ENCODE assay signal across 24 mouse cellular contexts in genomic region chr6:53570906-53571305, GRCm38 (mm10).
DNase-seq lines count a peak whose midpoint lies in the region; ATAC-seq and TF ChIP-seq lines count a peak whose summit lies in the region.
"Had no signal": no experiment of that assay in that cellular context is flagged by ENCODE, and none has a peak within 500 bp of the region (broad histone marks: within the 10 kb centered on the region; RNA-seq: fewer than 3 reads in every experiment).

No protein-coding gene starts in this region.

- no peaks in the 10 kb centered on the region for H3K36me3 ChIP-seq in heart, embryonic 11.5 days (ENCODE audit: control insufficient read depth, insufficient read depth, low read length)
- no peaks in the 10 kb centered on the region for H3K36me3 ChIP-seq in limb, embryonic 13.5 days
- H3K36me3 ChIP-seq in limb, embryonic 10.5 days = no peaks in the 10 kb centered on the region
- no peaks in the 10 kb centered on the region for H3K36me3 ChIP-seq in embryonic facial prominence, embryonic 10.5 days (replicated peaks)
- H3K36me3 ChIP-seq in lung, postnatal 0 days (ENCODE audit: insufficient read depth, low read length) = no peaks in the 10 kb centered on the region
- H3K36me3 ChIP-seq: embryonic facial prominence, embryonic 12.5 days; embryonic facial prominence, embryonic 15.5 days; heart, embryonic 12.5 days; hindbrain, embryonic 12.5 days; hindbrain, embryonic 15.5 days had no signal

- no peak for TF ChIP-seq EP300 in lung, postnatal 0 days (IDR thresholded peaks at IDR 0.05)

- no peaks in the 10 kb centered on the region for H3K9me3 ChIP-seq in heart, embryonic 11.5 days (replicated peaks; ENCODE audit: control insufficient read depth, low read length)
- H3K9me3 ChIP-seq in limb, embryonic 13.5 days = no peaks in the 10 kb centered on the region
- no peaks in the 10 kb centered on the region for H3K9me3 ChIP-seq in limb, embryonic 10.5 days (replicated peaks)
- no peaks in the 10 kb centered on the region for H3K9me3 ChIP-seq in embryonic facial prominence, embryonic 10.5 days
- H3K9me3 ChIP-seq in lung, postnatal 0 days (ENCODE audit: low read length) = no peaks in the 10 kb centered on the region
- H3K9me3 ChIP-seq: embryonic facial prominence, embryonic 12.5 days; embryonic facial prominence, embryonic 15.5 days; heart, embryonic 12.5 days; hindbrain, embryonic 12.5 days; hindbrain, embryonic 15.5 days had no signal

- DNase-seq in heart, adult 11 months = peak; percentile 85
- no peak for DNase-seq in limb, embryonic 10.5 days (ENCODE audit: low spot score)
- DNase-seq in embryonic facial prominence, embryonic 10.5 days (ENCODE audit: low spot score) = no peak
- DNase-seq in lung, postnatal 0 days (ENCODE audit: low spot score) = no peak
- DNase-seq: adrenal gland, adult 8-10 months; adrenal gland, postnatal 25 days; cerebellum, adult 11-12 months; cerebellum, adult 8-10 months; cerebellum, postnatal 14 days; forebrain, postnatal 0 days; gastrocnemius, adult 2 months; gastrocnemius, postnatal 14 days; heart, adult 18-20 months; heart, postnatal 14 days had no signal

- WGBS in heart, embryonic 11.5 days (ENCODE audit: insufficient replicate concordance) = 74% methylated on average over 4 of the region's 4 CpGs
- WGBS in limb, embryonic 13.5 days = 71% methylated on average over 4 of the region's 4 CpGs
- WGBS in limb, embryonic 10.5 days = 77% methylated on average over 4 of the region's 4 CpGs
- 75% methylated on average over 4 of the region's 4 CpGs for WGBS in embryonic facial prominence, embryonic 10.5 days
- 96% methylated on average over 4 of the region's 4 CpGs for WGBS in lung, postnatal 0 days

- no peak for TF ChIP-seq CTCF in lung, postnatal 0 days (IDR thresholded peaks at IDR 0.05)

- no peak overlapping the region for H3K27ac ChIP-seq in heart, embryonic 11.5 days (ENCODE audit: low read depth, low read length)
- peak overlapping the region; percentile 10; the same call in 1 of the 2 replicates for H3K27ac ChIP-seq in limb, embryonic 13.5 days
- H3K27ac ChIP-seq in limb, embryonic 10.5 days = no peak overlapping the region
- 0 out of 2 replicates have a peak overlapping the region, but pooled peaks have one; percentile 52 for H3K27ac ChIP-seq in embryonic facial prominence, embryonic 10.5 days (replicated peaks)
- H3K27ac ChIP-seq in lung, postnatal 0 days (ENCODE audit: low read length) = no peak overlapping the region
- H3K27ac ChIP-seq: embryonic facial prominence, embryonic 12.5 days; embryonic facial prominence, embryonic 15.5 days; gastrocnemius, adult 2 months; hindbrain, embryonic 12.5 days; hindbrain, embryonic 15.5 days had no signal

- H3K4me3 ChIP-seq in heart, embryonic 11.5 days (ENCODE audit: low read depth, low read length) = no peak overlapping the region
- H3K4me3 ChIP-seq in limb, embryonic 13.5 days = no peak overlapping the region
- H3K4me3 ChIP-seq in limb, embryonic 10.5 days = no peak overlapping the region
- H3K4me3 ChIP-seq in embryonic facial prominence, embryonic 10.5 days = no peak overlapping the region
- no peak overlapping the region for H3K4me3 ChIP-seq in lung, postnatal 0 days (ENCODE audit: low read depth, low read length)
- H3K4me3 ChIP-seq: embryonic facial prominence, embryonic 12.5 days; embryonic facial prominence, embryonic 15.5 days; gastrocnemius, adult 2 months; heart, embryonic 12.5 days; hindbrain, embryonic 12.5 days; hindbrain, embryonic 15.5 days had no signal

- no peaks in the 10 kb centered on the region for H3K27me3 ChIP-seq in heart, embryonic 11.5 days (ENCODE audit: control insufficient read depth, insufficient read depth, low read length)
- no peaks in the 10 kb centered on the region for H3K27me3 ChIP-seq in limb, embryonic 13.5 days
- peaks cover 7% of the 10 kb centered on the region; the same call in 1 of the 2 replicates for H3K27me3 ChIP-seq in limb, embryonic 10.5 days (ENCODE audit: low read depth, poor library complexity, severe bottlenecking)
- H3K27me3 ChIP-seq in embryonic facial prominence, embryonic 10.5 days (replicated peaks; ENCODE audit: low read depth, poor library complexity, severe bottlenecking) = no peaks in the 10 kb centered on the region; the same call in 1 of the 2 replicates
- no peaks in the 10 kb centered on the region for H3K27me3 ChIP-seq in lung, postnatal 0 days (replicated peaks; ENCODE audit: insufficient read depth, low read length)
- H3K27me3 ChIP-seq: embryonic facial prominence, embryonic 12.5 days; embryonic facial prominence, embryonic 15.5 days; heart, embryonic 12.5 days; hindbrain, embryonic 12.5 days; hindbrain, embryonic 15.5 days had no signal

- H3K4me1 ChIP-seq in heart, embryonic 11.5 days (ENCODE audit: control insufficient read depth, insufficient read depth, low read length) = peaks cover 30% of the 10 kb centered on the region
- H3K4me1 ChIP-seq in limb, embryonic 13.5 days = peaks cover 70% of the 10 kb centered on the region
- H3K4me1 ChIP-seq in limb, embryonic 10.5 days = peaks cover 45% of the 10 kb centered on the region
- H3K4me1 ChIP-seq in embryonic facial prominence, embryonic 10.5 days = peaks cover 72% of the 10 kb centered on the region
- peaks cover 9% of the 10 kb centered on the region; the same call in 1 of the 2 replicates for H3K4me1 ChIP-seq in lung, postnatal 0 days (ENCODE audit: insufficient read depth, low read depth, low read length)

- no peak for ATAC-seq in heart, embryonic 11.5 days (replicated peaks; ENCODE audit: insufficient number of reproducible peaks, low FRiP score, low TSS enrichment)
- no peak for ATAC-seq in limb, embryonic 13.5 days (ENCODE audit: low FRiP score, low read depth)
- no peak for ATAC-seq in lung, postnatal 0 days
- ATAC-seq: activated CD4-positive, CD25-positive, alpha-beta regulatory T cell, adult 4 months; forebrain, embryonic 14.5 days; forebrain, postnatal 0 days; intestine, postnatal 0 days had no signal

- H3K9ac ChIP-seq in heart, embryonic 11.5 days (ENCODE audit: low read depth, low read length) = no peak overlapping the region
- H3K9ac ChIP-seq in limb, embryonic 13.5 days = no peak overlapping the region
- no peak overlapping the region for H3K9ac ChIP-seq in lung, postnatal 0 days (replicated peaks; ENCODE audit: low read depth)
- H3K9ac ChIP-seq: embryonic facial prominence, embryonic 12.5 days; embryonic facial prominence, embryonic 15.5 days; forebrain, postnatal 0 days; heart, embryonic 12.5 days; hindbrain, embryonic 12.5 days; hindbrain, embryonic 15.5 days had no signal

- no peak overlapping the region for H3K4me2 ChIP-seq in heart, embryonic 11.5 days
- no peak overlapping the region for H3K4me2 ChIP-seq in limb, embryonic 13.5 days (replicated peaks)
- H3K4me2 ChIP-seq in lung, postnatal 0 days (replicated peaks; ENCODE audit: low read depth, low read length) = no peak overlapping the region
- H3K4me2 ChIP-seq: embryonic facial prominence, embryonic 12.5 days; embryonic facial prominence, embryonic 15.5 days; heart, embryonic 12.5 days; hindbrain, embryonic 12.5 days; hindbrain, embryonic 15.5 days had no signal

Comparison
In these comparisons a context has a peak if more than half of its experiments do, and no peak if none do; other contexts are left out.
1. H3K27ac ChIP-seq: peak in limb, embryonic 13.5 days (single experiment) and embryonic facial prominence, embryonic 10.5 days (single experiment); none in heart, embryonic 11.5 days (single experiment), limb, embryonic 10.5 days (single experiment) and lung, postnatal 0 days (single experiment).